Mouse (Mus musculus) stomach, postnatal 0 days (tissue): ENCODE measurements at regions not wholly inside any gene's neighbourhood (a gene's known extent, or its start where the extent isn't known, plus 50 kb on each side); places are given as distances from the start of the nearest gene placed in this dataset.

Experiments
- CTCF ChIP-seq: IDR thresholded peaks from 2 replicates; pipeline ENCODE4 v1.5.1; 2016; ENCODE audit warnings: antibody characterized with exemption, low read depth, mild to moderate bottlenecking, moderate library complexity
- EP300 ChIP-seq: optimal IDR thresholded peaks from 2 replicates; pipeline ENCODE3; 2016; ENCODE audit warnings: antibody characterized with exemption

DNA sequence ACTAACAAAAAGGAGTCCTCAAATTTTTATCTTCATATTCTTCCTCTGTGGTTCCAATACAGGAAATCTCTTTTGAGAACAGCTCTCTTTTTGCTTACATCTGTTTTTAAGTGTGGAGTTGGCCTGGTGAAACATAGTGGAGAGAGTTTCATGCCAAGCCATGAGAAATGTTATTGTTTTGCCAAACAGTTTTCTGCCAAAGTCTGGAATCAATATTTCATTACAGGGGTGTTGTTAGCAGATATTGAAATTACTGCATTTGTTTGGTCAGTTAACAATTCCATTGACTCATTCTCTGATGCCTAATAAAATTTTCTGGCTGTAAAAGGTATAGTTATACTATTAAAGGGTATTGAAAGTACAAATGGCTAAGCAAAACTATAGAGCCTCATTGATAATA lies 1285.2 kb upstream of the Gm7489 start:
- TF ChIP-seq CTCF, result no peak
- no peak for TF ChIP-seq EP300
